Mouse (Mus musculus) midbrain, embryonic 15.5 days (tissue): Measurements from ENCODE around the gene Stk38l. TPM values are rescaled to one million over a fixed set of nuclear protein-coding genes. Genes with fewer than 3 reads are reported as not detected.
"Not testable (repeated sequence)": the region's sequence is repeated elsewhere in the genome, so short reads cannot be mapped to it uniquely, and the experiment has no call there.

Experiments
- ATAC-seq: fragments of 200-750 bp; cut with Nextera tagmentation; replicated peaks from 2 replicates; pipeline ENCODE4 v1.8.0; 2017; ENCODE audit warnings: moderate TSS enrichment
- H3K27ac ChIP-seq: fragments of 300-500 bp; sonication (generic); 2 replicates; pipeline ENCODE4 v1.5.1; 2015; ENCODE audit warnings: mild to moderate bottlenecking, inconsistent platforms
- H3K27me3 ChIP-seq: fragments of 300-500 bp; sonication (generic); replicated peaks from 2 replicates; pipeline ENCODE4 v1.6.1; 2015; ENCODE audit warnings: inconsistent platforms
- H3K36me3 ChIP-seq: fragments of 300-500 bp; sonication (generic); replicated peaks from 2 replicates; pipeline ENCODE4 v1.6.1; 2015; ENCODE audit warnings: inconsistent platforms
- H3K4me1 ChIP-seq: fragments of 300-500 bp; sonication (generic); 2 replicates; pipeline ENCODE4 v1.6.1; 2015; ENCODE audit warnings: inconsistent platforms
- H3K4me2 ChIP-seq: fragments of 300-500 bp; sonication (generic); 2 replicates; pipeline ENCODE4 v1.6.1; 2015; ENCODE audit warnings: inconsistent platforms, mild to moderate bottlenecking, moderate library complexity
- H3K4me3 ChIP-seq: fragments of 300-500 bp; sonication (generic); 2 replicates; pipeline ENCODE4 v1.5.1; 2015; ENCODE audit warnings: mild to moderate bottlenecking, inconsistent platforms
- H3K9ac ChIP-seq: fragments of 300-500 bp; sonication (generic); 2 replicates; pipeline ENCODE4 v1.6.1; 2015; ENCODE audit warnings: mild to moderate bottlenecking, inconsistent platforms
- H3K9me3 ChIP-seq: fragments of 300-500 bp; sonication (generic); 2 replicates; pipeline ENCODE4 v1.6.1; 2016; ENCODE audit warnings: inconsistent platforms
- WGBS: fragments of 180-500 bp; shearing (Covaris S2); methylation state at CpG from one replicate; pipeline ENCODE4 v1.1.7; 2015; ENCODE audit warnings: mixed read lengths; 5-methylcytosine and 5-hydroxymethylcytosine counted together
- polyA plus RNA-seq: library from polyadenylated mRNA; unstranded; fragments of >200 nt; fragmentation: Nextera tagmentation; extraction: Ambion mirVana; gene quantifications from 2 replicates; pipeline ENCODE4 v1.2.1, GENCODE M21; 2015

The Stk38l gene
- polyA plus RNA-seq, 1 experiment from 2014 or later = 16.3 TPM

DNA sequence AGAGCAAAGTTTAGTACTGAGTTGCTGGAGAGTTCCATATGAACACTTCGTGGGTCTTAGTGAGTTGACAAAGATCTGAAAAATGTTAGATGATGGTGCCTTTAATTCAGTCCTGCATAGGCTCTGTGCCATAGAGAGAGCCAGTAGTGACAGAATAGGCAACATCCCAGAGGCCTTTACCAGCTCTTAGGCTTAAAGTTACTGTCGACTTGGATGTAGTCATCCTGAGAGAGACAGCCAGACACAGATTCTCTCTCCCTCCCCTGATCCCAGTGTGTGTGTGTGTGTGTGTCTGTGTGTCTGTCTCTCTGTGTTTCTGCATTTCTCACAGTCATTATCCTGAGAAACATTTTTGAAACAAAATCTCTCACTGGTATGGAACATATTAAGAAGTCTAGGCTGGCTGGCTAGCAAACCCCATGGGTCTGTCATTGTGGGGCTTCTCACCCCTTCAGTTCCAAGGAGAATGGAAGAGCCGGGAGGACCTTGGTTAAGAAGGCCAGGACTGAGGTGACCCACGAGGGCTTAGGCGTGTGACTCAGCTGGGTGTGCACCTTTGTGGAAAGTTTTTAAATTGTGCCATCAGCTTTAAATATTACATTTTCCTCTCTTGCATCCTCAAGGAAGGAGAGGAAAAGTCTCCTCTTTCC, 17.3 kb downstream of the Stk38l start:
- Histone ChIP-seq H3K27ac (no peak overlapping the region), H3K4me1 (no peaks in the 10 kb centered on the region), H3K4me3 (no peak overlapping the region), H3K9me3 (no peaks in the 10 kb centered on the region), H3K27me3 (no peaks in the 10 kb centered on the region), H3K9ac (no peak overlapping the region), H3K36me3 (no peaks in the 10 kb centered on the region), H3K4me2 (no peak overlapping the region)
- ATAC-seq = no peak
- WGBS = 84% methylated on average over 5 of the region's 5 CpGs

DNA sequence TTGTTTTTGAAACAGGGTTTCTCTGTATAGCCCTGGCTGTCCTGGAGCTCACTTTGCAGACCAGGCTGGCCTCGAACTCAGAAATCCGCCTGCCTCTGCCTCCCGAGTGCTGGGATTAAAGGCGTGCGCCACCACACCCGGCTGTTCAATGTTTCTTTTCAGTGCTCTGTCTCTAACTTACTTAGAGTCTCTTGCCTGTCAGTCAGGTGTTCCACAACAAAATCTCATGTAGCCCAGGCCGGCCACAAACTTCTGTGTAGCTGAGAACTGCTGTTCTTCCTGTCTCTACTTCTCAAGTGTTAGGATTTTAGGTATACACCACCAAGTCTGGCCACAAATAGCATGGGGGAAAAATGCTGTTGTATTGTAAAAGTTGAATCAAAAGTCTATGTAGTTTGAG, 19.5 kb downstream of the Stk38l start:
- not testable (repeated sequence) for H3K27me3 ChIP-seq, H3K27ac ChIP-seq, H3K9ac ChIP-seq, H3K4me2 ChIP-seq, ATAC-seq, H3K4me3 ChIP-seq, H3K9me3 ChIP-seq, H3K36me3 ChIP-seq, H3K4me1 ChIP-seq
- WGBS = 98% methylated on average over 7 of the region's 7 CpGs

DNA sequence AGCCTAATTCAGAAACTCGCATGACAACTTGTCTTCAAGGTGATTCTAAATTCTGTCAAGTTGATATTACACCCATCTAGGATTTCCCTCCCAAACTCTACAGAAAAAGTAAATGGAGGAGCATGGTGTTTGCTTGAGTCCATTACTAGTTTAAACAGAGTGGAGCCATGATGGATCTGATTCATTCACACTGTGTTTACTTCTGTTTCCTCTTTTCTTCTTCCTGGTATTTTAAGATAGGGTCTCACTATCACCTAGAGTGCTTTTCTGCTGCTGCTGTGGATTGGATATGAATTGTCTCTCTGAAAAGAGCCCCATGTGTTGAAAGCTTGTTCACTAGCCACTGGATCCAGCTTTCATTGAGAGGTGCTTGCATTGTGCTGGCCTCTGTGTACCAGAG, 20.4 kb downstream of the Stk38l start:
- Histone ChIP-seq H3K36me3 (no peaks in the 10 kb centered on the region), H3K27ac (no peak overlapping the region), H3K9ac (no peak overlapping the region), H3K4me1 (no peaks in the 10 kb centered on the region), H3K4me2 (no peak overlapping the region), H3K9me3 (no peaks in the 10 kb centered on the region), H3K27me3 (no peaks in the 10 kb centered on the region), H3K4me3 (no peak overlapping the region)
- 94% methylated on average over 1 of the region's 1 CpGs for WGBS
- no peak for ATAC-seq

DNA sequence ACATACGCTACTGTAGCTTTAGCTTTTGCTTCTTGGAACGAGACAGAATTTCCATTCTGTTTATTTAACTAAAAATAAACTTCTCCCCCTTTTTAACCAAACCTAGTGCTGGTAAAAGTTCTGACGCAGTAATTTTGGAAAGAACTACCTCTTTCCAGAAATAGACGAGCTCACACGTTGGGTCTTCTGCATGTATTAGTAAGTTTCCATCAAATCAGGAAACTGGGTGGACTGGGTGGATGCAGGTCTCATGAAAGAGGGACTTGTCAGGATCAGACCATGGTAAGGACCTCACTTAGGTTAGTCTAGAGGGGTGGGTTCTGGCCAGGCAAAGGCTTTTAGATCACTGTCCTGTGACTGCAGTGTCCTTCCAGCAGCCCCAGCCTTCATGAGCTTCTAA, 21.8 kb downstream of the Stk38l start:
- H3K4me3 ChIP-seq = no peak overlapping the region
- ATAC-seq = no peak
- no peak overlapping the region for H3K27ac ChIP-seq
- WGBS = 85% methylated on average over 5 of the region's 5 CpGs
- H3K4me1 ChIP-seq = no peaks in the 10 kb centered on the region
- no peaks in the 10 kb centered on the region for H3K9me3 ChIP-seq
- no peaks in the 10 kb centered on the region for H3K27me3 ChIP-seq
- H3K4me2 ChIP-seq = no peak overlapping the region
- H3K36me3 ChIP-seq = no peaks in the 10 kb centered on the region
- no peak overlapping the region for H3K9ac ChIP-seq

DNA sequence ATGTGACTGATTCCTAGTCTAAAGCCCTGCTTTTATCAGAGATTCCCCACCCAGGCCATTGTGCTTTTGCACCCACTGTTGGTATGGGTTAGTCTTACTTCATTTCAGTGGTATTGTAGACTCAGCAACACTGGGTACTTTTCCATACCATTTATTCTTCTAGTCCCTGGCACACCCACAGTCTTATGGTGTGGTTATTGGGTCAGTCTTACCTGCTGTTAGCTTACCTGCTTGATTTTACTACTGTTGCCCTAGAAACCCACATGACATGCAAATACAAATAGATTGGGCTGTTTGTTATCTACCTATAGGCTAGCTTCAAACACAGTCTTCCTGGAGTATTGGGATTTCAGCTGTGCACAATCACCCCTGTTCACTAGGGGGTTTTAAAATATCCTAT, 22.3 kb downstream of the Stk38l start:
- Histone ChIP-seq H3K4me1 (no peaks in the 10 kb centered on the region), H3K4me3 (no peak overlapping the region), H3K9me3 (no peaks in the 10 kb centered on the region), H3K4me2 (no peak overlapping the region), H3K27ac (no peak overlapping the region), H3K27me3 (no peaks in the 10 kb centered on the region), H3K9ac (no peak overlapping the region), H3K36me3 (no peaks in the 10 kb centered on the region)
- no peak for ATAC-seq

DNA sequence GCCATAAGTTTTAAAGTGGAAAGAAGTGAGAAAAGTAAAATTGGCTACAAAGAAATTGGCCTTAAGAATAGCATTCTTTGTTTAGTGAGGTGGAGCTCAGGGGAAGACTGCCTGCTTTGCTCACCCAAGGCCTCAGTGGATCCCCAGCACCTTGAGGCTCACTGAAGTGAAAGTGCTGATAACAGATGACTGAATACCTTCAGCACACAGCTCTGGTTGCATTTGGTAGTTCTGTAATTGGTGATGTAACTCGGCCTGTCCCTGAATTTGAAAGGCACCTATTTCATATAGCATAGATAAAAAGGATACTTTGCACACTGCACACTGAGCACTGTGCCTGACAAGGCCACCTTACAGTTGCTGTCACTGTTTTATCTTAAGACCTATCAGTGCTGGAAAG, 23.5 kb downstream of the Stk38l start:
- H3K27ac ChIP-seq = no peak overlapping the region
- H3K9ac ChIP-seq = no peak overlapping the region
- H3K4me1 ChIP-seq = peaks cover 10% of the 10 kb centered on the region
- H3K36me3 ChIP-seq = no peaks in the 10 kb centered on the region
- H3K9me3 ChIP-seq = no peaks in the 10 kb centered on the region
- 93% methylated on average over 1 of the region's 1 CpGs for WGBS
- ATAC-seq = no peak
- no peaks in the 10 kb centered on the region for H3K27me3 ChIP-seq
- no peak overlapping the region for H3K4me3 ChIP-seq
- H3K4me2 ChIP-seq = no peak overlapping the region

DNA sequence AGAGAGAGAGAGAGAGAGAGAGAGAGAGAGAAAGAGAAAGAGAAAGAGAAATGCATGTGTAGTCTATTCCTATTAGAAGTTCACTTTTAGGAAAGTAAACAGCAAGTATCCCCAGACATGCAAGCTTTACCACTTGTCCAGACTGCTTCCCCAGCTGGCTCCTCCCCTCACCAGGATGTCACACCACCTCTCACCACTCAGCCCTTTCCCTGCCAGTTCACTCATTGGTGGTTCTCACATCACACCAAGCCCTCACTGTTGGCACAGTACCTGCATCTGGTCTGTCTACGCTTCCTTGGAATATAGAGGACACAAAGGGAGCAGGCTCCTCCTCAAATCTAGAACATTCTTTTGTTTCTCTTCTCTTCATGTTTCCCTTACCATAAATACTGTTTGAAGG, 26.9 kb downstream of the Stk38l start:
- no peak for ATAC-seq
- no peak overlapping the region for H3K9ac ChIP-seq
- H3K27ac ChIP-seq = no peak overlapping the region
- H3K36me3 ChIP-seq = no peaks in the 10 kb centered on the region
- H3K4me3 ChIP-seq = no peak overlapping the region
- WGBS = 78% methylated on average over 1 of the region's 1 CpGs
- no peaks in the 10 kb centered on the region for H3K27me3 ChIP-seq
- no peaks in the 10 kb centered on the region for H3K9me3 ChIP-seq
- H3K4me1 ChIP-seq = peaks cover 19% of the 10 kb centered on the region
- H3K4me2 ChIP-seq = no peak overlapping the region

DNA sequence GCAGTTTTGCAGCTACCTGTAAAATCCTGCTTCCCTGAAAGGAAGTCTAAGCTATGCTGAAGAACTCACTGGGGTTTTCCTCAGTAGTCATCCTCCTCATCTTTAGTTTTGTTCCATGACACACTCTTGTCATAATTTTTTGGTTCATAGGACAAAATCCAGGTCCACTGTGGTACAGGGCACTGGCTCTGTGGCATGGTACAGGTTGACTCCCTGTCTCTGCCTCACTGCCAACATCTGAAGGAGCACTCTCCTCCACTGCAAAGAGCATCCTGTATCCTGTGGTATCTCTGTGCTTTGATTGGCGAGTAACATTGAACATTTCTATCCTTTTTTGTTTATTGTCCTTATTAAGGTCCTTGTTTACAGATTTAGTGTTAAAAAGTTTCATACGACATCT, 27.4 kb downstream of the Stk38l start:
- Histone ChIP-seq H3K9ac (no peak overlapping the region), H3K4me3 (no peak overlapping the region), H3K27ac (peak overlapping the region; percentile 25; the same call in 1 of the 2 replicates), H3K4me1 (peaks cover 19% of the 10 kb centered on the region), H3K4me2 (no peak overlapping the region), H3K36me3 (no peaks in the 10 kb centered on the region), H3K27me3 (no peaks in the 10 kb centered on the region), H3K9me3 (no peaks in the 10 kb centered on the region)
- ATAC-seq = peak; percentile 67
- 78% methylated on average over 2 of the region's 2 CpGs for WGBS

DNA sequence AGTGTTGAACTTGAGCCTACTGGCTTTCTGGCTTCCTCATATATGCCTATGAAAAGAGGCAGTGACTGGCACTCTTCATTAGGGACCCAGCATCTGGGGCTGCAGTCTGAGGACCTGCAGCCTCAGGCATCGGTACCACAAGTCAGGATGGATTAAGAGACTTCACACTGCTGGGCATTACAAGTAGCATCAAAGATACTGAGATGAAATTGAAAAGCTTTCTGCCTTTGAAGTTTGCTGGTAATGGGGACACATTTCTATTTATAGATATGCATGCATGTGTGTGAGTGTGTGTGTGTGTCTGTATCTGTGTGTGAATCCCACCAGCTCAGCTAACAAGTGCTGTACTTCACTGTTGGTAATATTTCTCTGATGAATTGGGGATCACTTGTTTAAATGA, 27.8 kb downstream of the Stk38l start:
- Histone ChIP-seq H3K27ac (0 out of 2 replicates have a peak overlapping the region, but pooled peaks have one; percentile 4), H3K4me2 (no peak overlapping the region), H3K4me3 (no peak overlapping the region), H3K9ac (no peak overlapping the region), H3K9me3 (no peaks in the 10 kb centered on the region), H3K36me3 (no peaks in the 10 kb centered on the region), H3K27me3 (no peaks in the 10 kb centered on the region), H3K4me1 (peaks cover 19% of the 10 kb centered on the region)
- ATAC-seq = peak; percentile 87
- WGBS = 18% methylated on average over 1 of the region's 1 CpGs

DNA sequence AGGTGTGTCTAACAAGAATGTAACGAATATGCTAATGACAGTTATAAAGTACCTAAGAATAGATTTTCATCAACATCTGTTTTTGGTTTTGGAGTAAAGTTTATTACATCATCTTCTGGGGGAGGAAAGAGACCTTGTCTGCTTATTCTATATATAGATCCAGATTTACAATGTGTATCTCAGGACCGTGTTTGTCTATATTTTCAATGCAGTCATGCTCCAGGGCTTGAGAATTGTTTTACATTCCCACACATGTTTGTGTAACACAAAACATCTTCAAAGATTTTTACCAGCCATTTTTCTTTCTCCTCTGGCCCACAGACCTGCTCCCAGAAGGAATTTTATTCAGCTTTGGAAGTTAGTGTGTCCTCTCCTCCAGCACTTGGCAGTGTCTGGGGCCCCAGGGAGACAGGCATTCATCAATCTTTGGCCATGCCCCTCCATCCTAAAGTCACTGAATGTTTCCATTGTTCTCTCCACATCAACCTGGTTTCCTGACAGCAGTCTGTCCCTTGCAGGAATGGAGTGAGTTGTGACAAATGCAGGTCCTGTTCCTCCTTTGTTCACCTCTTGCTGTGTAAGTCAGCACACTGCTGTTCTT, 28.9 kb downstream of the Stk38l start:
- WGBS = 79% methylated on average over 2 of the region's 2 CpGs
- Histone ChIP-seq H3K4me1 (peaks cover 19% of the 10 kb centered on the region), H3K9me3 (no peaks in the 10 kb centered on the region), H3K4me3 (no peak overlapping the region), H3K4me2 (no peak overlapping the region), H3K27ac (no peak overlapping the region), H3K36me3 (no peaks in the 10 kb centered on the region), H3K27me3 (no peaks in the 10 kb centered on the region), H3K9ac (no peak overlapping the region)
- no peak for ATAC-seq

DNA sequence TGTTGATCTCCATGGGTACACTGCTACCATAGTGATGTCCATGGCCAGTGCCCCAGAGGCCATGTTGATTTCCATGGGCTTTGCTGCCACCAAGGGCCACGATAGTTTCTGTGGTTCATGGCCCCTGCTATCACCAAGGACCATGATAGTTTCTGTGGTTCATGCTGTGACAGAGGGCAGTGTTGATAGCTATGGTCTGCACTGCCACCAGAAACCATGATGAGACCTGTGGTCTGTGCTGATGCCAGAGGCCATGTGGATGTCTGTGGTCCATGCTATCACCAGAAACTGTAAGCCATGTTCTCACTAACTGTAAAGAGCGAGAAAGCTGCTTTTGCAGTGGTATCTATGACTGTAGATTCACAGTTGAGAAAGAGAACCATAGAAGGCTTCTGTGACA, 30.3 kb downstream of the Stk38l start:
- H3K27ac ChIP-seq = no peak overlapping the region
- H3K36me3 ChIP-seq = no peaks in the 10 kb centered on the region
- peaks cover 19% of the 10 kb centered on the region for H3K4me1 ChIP-seq
- no peak for ATAC-seq
- WGBS = 98% methylated on average over 2 of the region's 2 CpGs
- H3K27me3 ChIP-seq = no peaks in the 10 kb centered on the region
- no peaks in the 10 kb centered on the region for H3K9me3 ChIP-seq
- no peak overlapping the region for H3K4me2 ChIP-seq
- H3K4me3 ChIP-seq = no peak overlapping the region
- H3K9ac ChIP-seq = no peak overlapping the region

DNA sequence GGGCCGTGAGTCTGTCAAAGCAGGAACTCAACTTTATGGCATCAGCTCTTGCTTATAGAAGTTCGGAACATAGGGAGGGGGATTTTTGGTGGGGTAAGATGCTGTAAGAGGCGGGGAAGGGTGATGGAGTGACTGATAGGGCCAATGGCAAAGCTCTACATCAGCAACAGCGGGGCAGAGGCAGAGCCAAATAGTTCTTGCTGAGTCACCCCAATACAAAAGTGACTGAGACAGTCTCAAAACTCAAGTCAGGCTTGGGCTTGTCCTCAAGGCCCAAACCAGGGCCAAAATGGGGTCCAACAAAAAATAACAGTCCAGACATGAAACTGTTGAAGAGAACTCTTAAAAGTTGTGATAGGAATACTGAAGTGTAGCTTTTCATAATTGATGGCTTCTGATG, 30.9 kb downstream of the Stk38l start:
- 93% methylated on average over 4 of the region's 4 CpGs for WGBS
- no peak overlapping the region for H3K4me3 ChIP-seq
- no peak overlapping the region for H3K9ac ChIP-seq
- no peak overlapping the region for H3K4me2 ChIP-seq
- no peak for ATAC-seq
- H3K36me3 ChIP-seq = no peaks in the 10 kb centered on the region
- H3K4me1 ChIP-seq = peaks cover 19% of the 10 kb centered on the region
- H3K9me3 ChIP-seq = no peaks in the 10 kb centered on the region
- H3K27me3 ChIP-seq = no peaks in the 10 kb centered on the region
- no peak overlapping the region for H3K27ac ChIP-seq

DNA sequence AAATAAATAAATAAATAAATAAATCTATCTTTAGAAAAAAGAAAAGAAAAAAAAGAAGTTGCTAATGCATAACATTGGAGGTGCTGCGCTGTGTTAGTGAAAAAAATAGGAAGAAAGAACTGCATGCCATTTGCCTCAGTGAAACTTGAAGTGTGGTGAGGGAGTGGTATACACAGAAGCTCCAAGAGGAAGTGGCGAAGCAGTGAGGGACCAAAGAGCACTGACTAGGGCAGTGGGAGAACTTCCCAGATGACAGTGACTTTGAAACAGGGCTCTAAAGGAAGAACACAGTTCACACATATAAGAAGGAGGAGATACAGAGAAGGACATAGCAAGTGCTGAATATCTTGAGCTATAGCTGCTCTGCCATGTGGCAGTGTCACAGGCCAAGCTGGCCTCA, 34.2 kb downstream of the Stk38l start:
- ATAC-seq = no peak
- Histone ChIP-seq H3K36me3 (no peaks in the 10 kb centered on the region), H3K9ac (no peak overlapping the region), H3K4me2 (no peak overlapping the region), H3K27ac (no peak overlapping the region), H3K27me3 (no peaks in the 10 kb centered on the region), H3K4me1 (peaks cover 3% of the 10 kb centered on the region; the same call in 1 of the 2 replicates), H3K4me3 (no peak overlapping the region), H3K9me3 (no peaks in the 10 kb centered on the region)
- 98% methylated on average over 2 of the region's 2 CpGs for WGBS
